Mouse (Mus musculus) hindbrain, embryonic 10.5 days (tissue): ENCODE results near the gene A730071L15Rik. TPM values are rescaled to one million over a fixed set of nuclear protein-coding genes. Genes with fewer than 3 reads are reported as not detected.

Experiments used
- DNase-seq: peaks from one replicate; pipeline ENCODE4 v3.0.0-alpha.2; 2017; ENCODE audit warnings: low spot score
- H3K27ac ChIP-seq: fragments of 300-500 bp; sonication (generic); 2 replicates; pipeline ENCODE4 v1.5.1; 2016; ENCODE audit warnings: mild to moderate bottlenecking, moderate library complexity
- H3K27me3 ChIP-seq: fragments of 300-500 bp; sonication (generic); 2 replicates; pipeline ENCODE4 v1.6.1; 2016; ENCODE audit warnings: mild to moderate bottlenecking; ENCODE audit not compliant: poor library complexity, insufficient read depth, severe bottlenecking
- H3K36me3 ChIP-seq: fragments of 300-500 bp; sonication (generic); 2 replicates; pipeline ENCODE4 v1.6.1; 2016; ENCODE audit warnings: mild to moderate bottlenecking, moderate library complexity
- H3K4me1 ChIP-seq: fragments of 300-500 bp; sonication (generic); replicated peaks from 2 replicates; pipeline ENCODE4 v1.6.1; 2016; ENCODE audit warnings: mild to moderate bottlenecking
- H3K4me3 ChIP-seq: fragments of 300-500 bp; sonication (generic); 2 replicates; pipeline ENCODE4 v1.5.1; 2016; ENCODE audit warnings: mild to moderate bottlenecking, moderate library complexity
- H3K9me3 ChIP-seq: fragments of 300-500 bp; sonication (generic); 2 replicates; pipeline ENCODE4 v1.6.1; 2016; ENCODE audit warnings: mild to moderate bottlenecking, moderate library complexity
- WGBS: fragments of 180-500 bp; shearing (Covaris S2); methylation state at CpG from one replicate; pipeline ENCODE4 v1.1.7; 2016; 5-methylcytosine and 5-hydroxymethylcytosine counted together
- polyA plus RNA-seq: library from polyadenylated mRNA; unstranded; fragments of >200 nt; fragmentation: Nextera tagmentation; extraction: Ambion mirVana; gene quantifications from 2 replicates; pipeline ENCODE4 v1.2.1, GENCODE M21; 2016

Gene A730071L15Rik
- 0.41 and 0.54 TPM in 2 replicates for polyA plus RNA-seq

- no peak for DNase-seq
- Histone ChIP-seq H3K4me3 (peak within 1 kb of the TSS; percentile 100), H3K36me3 (peaks cover 16% of the 10 kb centered on the region), H3K9me3 (no peaks in the 10 kb centered on the region), H3K4me1 (peaks cover 24% of the 10 kb centered on the region), H3K27ac (peak within 1 kb of the TSS; percentile 98), H3K27me3 (no peaks in the 10 kb centered on the region)
- WGBS, result 1% methylated on average over 35 of the region's 35 CpGs
These were observed at the start of gene A730071L15Rik for GRCm38 (mm10) chr11:6199410-6200086. Gene A730071L15Rik (plus strand): TSS chr11:6200029.

GRCm38 (mm10) chr11:6152864-6153263, 47.0 kb upstream of the A730071L15Rik start:
- no peak overlapping the region for H3K4me3 ChIP-seq
- DNase-seq, result no peak
- peaks cover 24% of the 10 kb centered on the region for H3K36me3 ChIP-seq
- H3K9me3 ChIP-seq, result peaks cover 5% of the 10 kb centered on the region; the same call in 1 of the 2 replicates
- 0 out of 2 replicates have a peak, but pooled peaks cover 6% of the 10 kb centered on the region for H3K4me1 ChIP-seq
- H3K27me3 ChIP-seq, result no peaks in the 10 kb centered on the region
- no peak overlapping the region for H3K27ac ChIP-seq
- WGBS, result 91% methylated on average over 4 of the region's 4 CpGs

GRCm38 (mm10) chr11:6154211-6154701, 45.6 kb upstream of the A730071L15Rik start:
- Histone ChIP-seq H3K36me3 (peaks cover 14% of the 10 kb centered on the region), H3K4me1 (0 out of 2 replicates have a peak, but pooled peaks cover 6% of the 10 kb centered on the region), H3K27ac (no peak overlapping the region), H3K9me3 (no peaks in the 10 kb centered on the region), H3K4me3 (no peak overlapping the region), H3K27me3 (no peaks in the 10 kb centered on the region)
- 77% methylated on average over 3 of the region's 3 CpGs for whole genome bisulfite sequencing
- DNase-seq, result no peak

GRCm38 (mm10) chr11:6156651-6157050, 43.2 kb upstream of the A730071L15Rik start:
- Histone ChIP-seq H3K27me3 (no peaks in the 10 kb centered on the region), H3K27ac (no peak overlapping the region), H3K9me3 (no peaks in the 10 kb centered on the region), H3K4me1 (0 out of 2 replicates have a peak, but pooled peaks cover 6% of the 10 kb centered on the region), H3K4me3 (no peak overlapping the region), H3K36me3 (no peaks in the 10 kb centered on the region)
- DNase-seq, result no peak
- 81% methylated on average over 5 of the region's 5 CpGs for WGBS

- WGBS, result 93% methylated on average over 5 of the region's 5 CpGs
- H3K27me3 ChIP-seq, result no peaks in the 10 kb centered on the region
- no peaks in the 10 kb centered on the region for H3K36me3 ChIP-seq
- no peaks in the 10 kb centered on the region for H3K9me3 ChIP-seq
- no peak overlapping the region for H3K27ac ChIP-seq
- H3K4me1 ChIP-seq, result 0 out of 2 replicates have a peak, but pooled peaks cover 6% of the 10 kb centered on the region
- no peak for DNase-seq
- no peak overlapping the region for H3K4me3 ChIP-seq
These were observed 42.7 kb upstream of the A730071L15Rik start for GRCm38 (mm10) chr11:6157119-6157518.

GRCm38 (mm10) chr11:6158515-6158914, 41.3 kb upstream of the A730071L15Rik start:
- 0 out of 2 replicates have a peak, but pooled peaks cover 6% of the 10 kb centered on the region for H3K4me1 ChIP-seq
- H3K27ac ChIP-seq, result no peak overlapping the region
- H3K4me3 ChIP-seq, result no peak overlapping the region
- no peak for DNase-seq
- H3K36me3 ChIP-seq, result 0 out of 2 replicates have a peak, but pooled peaks cover 5% of the 10 kb centered on the region
- no peaks in the 10 kb centered on the region for H3K27me3 ChIP-seq
- H3K9me3 ChIP-seq, result no peaks in the 10 kb centered on the region
- WGBS, result 90% methylated on average over 1 of the region's 1 CpGs

GRCm38 (mm10) chr11:6159704-6160275, 40.0 kb upstream of the A730071L15Rik start:
- no peak for DNase-seq
- H3K36me3 ChIP-seq, result 0 out of 2 replicates have a peak, but pooled peaks cover 5% of the 10 kb centered on the region
- H3K27ac ChIP-seq, result no peak overlapping the region
- H3K4me3 ChIP-seq, result no peak overlapping the region
- WGBS, result 92% methylated on average over 4 of the region's 4 CpGs
- H3K4me1 ChIP-seq, result no peaks in the 10 kb centered on the region
- H3K27me3 ChIP-seq, result no peaks in the 10 kb centered on the region
- no peaks in the 10 kb centered on the region for H3K9me3 ChIP-seq

GRCm38 (mm10) chr11:6160663-6161271, 39.1 kb upstream of the A730071L15Rik start:
- H3K9me3 ChIP-seq, result no peaks in the 10 kb centered on the region
- 85% methylated on average over 3 of the region's 3 CpGs for WGBS
- no peak overlapping the region for H3K4me3 ChIP-seq
- no peak overlapping the region for H3K27ac ChIP-seq
- H3K27me3 ChIP-seq, result no peaks in the 10 kb centered on the region
- H3K36me3 ChIP-seq, result 0 out of 2 replicates have a peak, but pooled peaks cover 5% of the 10 kb centered on the region
- H3K4me1 ChIP-seq, result no peaks in the 10 kb centered on the region
- DNase-seq, result no peak

GRCm38 (mm10) chr11:6161549-6161948, 38.3 kb upstream of the A730071L15Rik start:
- H3K4me1 ChIP-seq, result no peaks in the 10 kb centered on the region
- no peak for DNase-seq
- H3K9me3 ChIP-seq, result no peaks in the 10 kb centered on the region
- H3K27ac ChIP-seq, result no peak overlapping the region
- H3K4me3 ChIP-seq, result no peak overlapping the region
- H3K27me3 ChIP-seq, result no peaks in the 10 kb centered on the region
- peaks cover 10% of the 10 kb centered on the region; the same call in 1 of the 2 replicates for H3K36me3 ChIP-seq

GRCm38 (mm10) chr11:6163062-6163461, 36.8 kb upstream of the A730071L15Rik start:
- no peak for DNase-seq
- H3K27ac ChIP-seq, result no peak overlapping the region
- peaks cover 10% of the 10 kb centered on the region; the same call in 1 of the 2 replicates for H3K36me3 ChIP-seq
- H3K9me3 ChIP-seq, result no peaks in the 10 kb centered on the region
- H3K27me3 ChIP-seq, result no peaks in the 10 kb centered on the region
- over 99% methylated on average over 3 of the region's 3 CpGs for WGBS
- no peak overlapping the region for H3K4me3 ChIP-seq
- no peaks in the 10 kb centered on the region for H3K4me1 ChIP-seq

- 95% methylated on average over 12 of the region's 12 CpGs for WGBS
- no peaks in the 10 kb centered on the region for H3K4me1 ChIP-seq
These were observed 36.1 kb upstream of the A730071L15Rik start for GRCm38 (mm10) chr11:6163706-6164105.

GRCm38 (mm10) chr11:6164781-6165180, 35.0 kb upstream of the A730071L15Rik start:
- no peak for DNase-seq
- Histone ChIP-seq H3K27ac (no peak overlapping the region), H3K9me3 (no peaks in the 10 kb centered on the region), H3K4me3 (no peak overlapping the region), H3K4me1 (no peaks in the 10 kb centered on the region), H3K27me3 (no peaks in the 10 kb centered on the region), H3K36me3 (peaks cover 10% of the 10 kb centered on the region; the same call in 1 of the 2 replicates)
- WGBS, result 96% methylated on average over 7 of the region's 7 CpGs

More at GRCm38 (mm10) chr11:6163706-6164105, 36.1 kb upstream of the A730071L15Rik start:
- H3K36me3 ChIP-seq, result peaks cover 10% of the 10 kb centered on the region; the same call in 1 of the 2 replicates
- no peaks in the 10 kb centered on the region for H3K9me3 ChIP-seq
- no peak overlapping the region for H3K27ac ChIP-seq
- DNase-seq, result no peak
- H3K27me3 ChIP-seq, result no peaks in the 10 kb centered on the region
- H3K4me3 ChIP-seq, result no peak overlapping the region
